Mouse (Mus musculus) CH12.LX (cell line): ENCODE measurements around the gene Myl12a.

ENCODE experiments used
- CHD2 ChIP-seq: IDR thresholded peaks from 2 replicates; pipeline ENCODE4 v1.6.1; 2011; ENCODE audit warnings: low read length, improper control_type of control experiment
- CTCF ChIP-seq, 2 experiments: IDR thresholded peaks in 1 of 2; conservative IDR thresholded peaks in 1 of 2; 2 replicates each; pipeline ENCODE4 v1.5.1; 2011 to 2012; ENCODE audit warnings: low read depth in 2 of 2, low read length in 2 of 2, improper control_type of control experiment in 1 of 2, inconsistent platforms in 1 of 2, mild to moderate bottlenecking in 1 of 2, moderate library complexity in 1 of 2
- E2F4 ChIP-seq: IDR thresholded peaks from 2 replicates; pipeline ENCODE4 v1.6.1; 2011; ENCODE audit warnings: low read depth, low read length, improper control_type of control experiment; ENCODE audit not compliant: insufficient replicate concordance
- EP300 ChIP-seq: IDR thresholded peaks from 2 replicates; pipeline ENCODE4 v1.6.1; 2011; ENCODE audit warnings: low read length, improper control_type of control experiment
- GABPA ChIP-seq: IDR thresholded peaks from 2 replicates; pipeline ENCODE4 v1.6.1; 2012; ENCODE audit warnings: low read depth, low read length, improper control_type of control experiment, inconsistent platforms; ENCODE audit not compliant: insufficient replicate concordance
- IRF4 ChIP-seq: IDR thresholded peaks from 2 replicates; pipeline ENCODE4 v1.6.1; 2014; ENCODE audit warnings: low read depth, mild to moderate bottlenecking, inconsistent platforms, low read length, improper control_type of control experiment
- KAT2A ChIP-seq: IDR thresholded peaks from 2 replicates; pipeline ENCODE4 v1.6.1; 2012; ENCODE audit warnings: low read length, improper control_type of control experiment, inconsistent platforms; ENCODE audit not compliant: insufficient replicate concordance
- MAFK ChIP-seq: IDR thresholded peaks from 2 replicates; pipeline ENCODE4 v1.6.1; 2011; ENCODE audit warnings: low read length, improper control_type of control experiment; ENCODE audit not compliant: insufficient replicate concordance
- MXI1 ChIP-seq: IDR thresholded peaks from 2 replicates; pipeline ENCODE4 v1.6.1; 2011; ENCODE audit warnings: mild to moderate bottlenecking, low read depth, low read length, improper control_type of control experiment
- POLR2A ChIP-seq: IDR thresholded peaks from 2 replicates; pipeline ENCODE4 v1.6.1; 2011; ENCODE audit warnings: low read depth, mild to moderate bottlenecking, improper control_type of control experiment, low read length
- SIN3A ChIP-seq: IDR thresholded peaks from 2 replicates; pipeline ENCODE4 v1.6.1; 2012; ENCODE audit warnings: low read length, improper control_type of control experiment, inconsistent platforms
- TBP ChIP-seq: conservative IDR thresholded peaks from 2 replicates; pipeline ENCODE4 v1.6.1; 2011; ENCODE audit warnings: low read depth, low read length, improper control_type of control experiment
- ZNF384 ChIP-seq: IDR thresholded peaks from 2 replicates; pipeline ENCODE4 v1.6.1; 2012; ENCODE audit warnings: low read depth, low read length, improper control_type of control experiment, inconsistent platforms

- TF ChIP-seq IRF4 (no peak), ZNF384 (no peak), SIN3A (no peak), CTCF (conservative IDR thresholded peaks at IDR 0.05 in 1 of 2, IDR thresholded peaks at IDR 0.05 in 1 of 2; ENCODE audit: low read depth in 2 of 2, low read length in 2 of 2) (no peak), KAT2A (no peak), E2F4 (no peak), EP300 (no peak), TBP (no peak), CHD2 (no peak), MAFK (no peak), POLR2A (no peak), MXI1 (no peak), GABPA (no peak)
Observed at GRCm38 (mm10) chr17:71024071-71024470, 21.4 kb upstream of the Myl12a start.
